Mouse (Mus musculus) CH12.LX (cell line): ENCODE measurements around the gene Mroh8.
"Not testable (repeated sequence)": the region's sequence is repeated elsewhere in the genome, so short reads cannot be mapped to it uniquely, and the experiment has no call there.

Experiments
- CTCF ChIP-seq, 2 experiments: IDR thresholded peaks in 1 of 2; conservative IDR thresholded peaks in 1 of 2; 2 replicates each; pipeline ENCODE4 v1.5.1; 2011 to 2012; ENCODE audit warnings: low read depth in 2 of 2, low read length in 2 of 2, improper control_type of control experiment in 1 of 2, inconsistent platforms in 1 of 2, mild to moderate bottlenecking in 1 of 2, moderate library complexity in 1 of 2
- ETS1 ChIP-seq: conservative IDR thresholded peaks from 2 replicates; pipeline ENCODE4 v1.6.1; 2012; ENCODE audit warnings: low read depth, mild to moderate bottlenecking, inconsistent platforms, low read length, improper control_type of control experiment, moderate library complexity
- JUN ChIP-seq: IDR thresholded peaks from 2 replicates; pipeline ENCODE4 v1.6.1; 2011; ENCODE audit warnings: low read depth, mild to moderate bottlenecking, low read length, improper control_type of control experiment, moderate library complexity; ENCODE audit not compliant: insufficient read depth
- MAX ChIP-seq: IDR thresholded peaks from 2 replicates; pipeline ENCODE4 v1.6.1; 2011; ENCODE audit warnings: low read length, improper control_type of control experiment
- POLR2A ChIP-seq: IDR thresholded peaks from 2 replicates; pipeline ENCODE4 v1.6.1; 2011; ENCODE audit warnings: low read depth, mild to moderate bottlenecking, improper control_type of control experiment, low read length
- POLR2AphosphoS2 ChIP-seq: IDR thresholded peaks from 2 replicates; pipeline ENCODE4 v1.6.1; 2011; ENCODE audit warnings: low read depth, low read length, improper control_type of control experiment
- RAD21 ChIP-seq: IDR thresholded peaks from 2 replicates; pipeline ENCODE4 v1.6.1; 2011; ENCODE audit warnings: low read depth, mild to moderate bottlenecking, low read length, improper control_type of control experiment, moderate library complexity
- RCOR1 ChIP-seq: conservative IDR thresholded peaks from 2 replicates; pipeline ENCODE4 v1.6.1; 2012; ENCODE audit warnings: low read depth, mild to moderate bottlenecking, inconsistent platforms, low read length, improper control_type of control experiment
- TCF12 ChIP-seq: IDR thresholded peaks from 2 replicates; pipeline ENCODE4 v1.6.1; 2014; ENCODE audit warnings: low read depth, mild to moderate bottlenecking, inconsistent platforms, low read length, improper control_type of control experiment
- USF1 ChIP-seq: IDR thresholded peaks from 2 replicates; pipeline ENCODE4 v1.6.1; 2014; ENCODE audit warnings: low read depth, mild to moderate bottlenecking, inconsistent platforms, low read length, improper control_type of control experiment
- ZMIZ1 ChIP-seq: IDR thresholded peaks from 2 replicates; pipeline ENCODE4 v1.6.1; 2012; ENCODE audit warnings: low read depth, mild to moderate bottlenecking, inconsistent platforms, low read length, improper control_type of control experiment

GRCm38 (mm10) chr2:157198405-157198804, 80.9 kb downstream of the Mroh8 start:
- not testable (repeated sequence) for TF ChIP-seq MAX; RCOR1; CTCF (conservative IDR thresholded peaks at IDR 0.05 in 1 of 2, IDR thresholded peaks at IDR 0.05 in 1 of 2; ENCODE audit: low read depth in 2 of 2, low read length in 2 of 2); POLR2AphosphoS2; JUN; USF1; RAD21; ZMIZ1; POLR2A; TCF12; ETS1
